Mouse (Mus musculus) retina, postnatal 7 days (tissue): Measurements from ENCODE around the gene Slco1b2.
"Not testable (repeated sequence)": the region's sequence is repeated elsewhere in the genome, so short reads cannot be mapped to it uniquely, and the experiment has no call there.

Source experiments
- DNase-seq: peaks from one replicate; pipeline ENCODE4 v3.0.0-alpha.2; 2012; ENCODE audit warnings: low read depth, low spot score

The Slco1b2 gene

DNA sequence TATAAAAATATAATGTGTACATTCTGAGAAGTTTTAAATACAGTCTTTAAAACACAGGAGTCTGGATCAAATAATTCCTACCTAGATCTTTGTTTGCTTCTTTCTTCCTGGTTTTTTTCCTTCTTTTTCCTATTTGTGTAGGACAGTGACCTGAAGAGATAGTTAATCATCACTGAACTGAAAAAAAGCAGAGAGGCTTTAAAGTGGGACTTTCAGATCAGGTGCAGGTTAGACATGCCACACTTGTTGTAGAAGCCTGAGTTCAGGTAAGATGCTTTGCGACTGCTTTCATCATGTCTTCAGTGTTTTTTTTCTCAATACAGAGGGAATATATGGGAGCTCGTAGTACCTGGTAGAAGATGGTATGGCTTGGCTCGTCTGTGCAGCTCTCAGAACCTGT, at the start of gene Slco1b2:
Gene Slco1b2 (plus strand): TSS at position 228 of the 400 bp plus-strand sequence.
- DNase-seq, result no peak

GRCm38 (mm10) chr6:141584791-141585403, 44.4 kb upstream of the Slco1b2 start:
- no peak for DNase-seq

DNA sequence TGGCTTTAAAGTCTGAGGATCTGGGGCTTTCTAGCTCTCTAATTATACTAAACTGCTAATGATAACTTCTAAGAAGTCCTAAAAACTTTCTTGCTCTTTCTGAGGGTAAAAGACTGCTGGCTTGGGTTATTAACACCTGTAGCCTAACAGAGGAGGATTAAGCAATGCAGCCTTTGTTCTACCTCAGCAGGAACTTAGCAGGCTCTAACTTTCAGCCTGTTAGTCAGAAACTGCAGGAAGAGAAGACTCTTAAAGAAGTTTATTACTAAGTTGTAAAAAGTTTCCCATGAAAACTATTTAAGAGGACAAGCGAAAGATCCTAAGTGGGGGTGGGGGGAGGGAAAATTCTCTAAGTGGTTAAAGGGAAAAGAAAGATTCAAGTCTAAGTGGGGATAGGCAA, 39.3 kb upstream of the Slco1b2 start:
- DNase-seq, result no peak

- DNase-seq, result not testable (repeated sequence)
These were observed 38.6 kb upstream of the Slco1b2 start for GRCm38 (mm10) chr6:141590598-141591200.

DNA sequence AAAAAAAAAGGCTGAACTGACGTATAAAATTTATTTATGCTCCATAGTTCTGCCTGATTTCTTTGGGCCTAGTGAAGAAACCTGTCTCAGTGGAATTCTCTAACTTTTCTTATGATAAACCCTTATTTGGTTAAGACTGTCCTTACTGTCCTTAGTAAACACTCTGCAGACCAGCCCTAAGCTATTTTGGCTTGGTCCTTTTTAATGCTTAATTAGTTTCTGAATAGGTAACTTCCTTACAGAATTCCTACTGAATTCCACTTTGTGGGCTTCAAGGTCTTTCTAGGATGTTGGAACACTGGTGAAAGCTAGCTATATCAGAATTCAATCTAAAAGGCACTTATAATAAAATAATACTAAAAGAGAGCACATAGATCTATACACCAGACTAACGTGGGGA, 33.2 kb upstream of the Slco1b2 start:
- DNase-seq, result no peak

DNA sequence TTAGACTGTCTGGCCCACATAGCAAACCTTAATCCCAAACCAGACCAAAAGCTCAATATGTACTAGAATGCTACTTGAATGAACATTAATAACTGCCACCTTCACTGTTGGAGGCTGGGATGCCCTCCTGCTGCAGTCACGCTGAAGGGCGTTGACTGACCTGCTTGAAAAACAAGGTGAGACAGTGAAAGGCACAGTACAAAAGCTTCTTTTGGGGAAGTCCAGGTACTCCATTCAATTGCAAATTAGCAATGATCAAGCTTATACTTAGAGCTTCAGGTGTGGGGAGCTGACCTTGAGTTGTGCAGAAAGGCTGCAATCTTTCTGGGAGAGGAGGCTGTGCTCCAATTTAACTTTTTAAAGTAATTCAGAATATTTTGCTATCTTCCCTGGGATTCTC, 32.3 kb upstream of the Slco1b2 start:
- DNase-seq, result no peak

DNA sequence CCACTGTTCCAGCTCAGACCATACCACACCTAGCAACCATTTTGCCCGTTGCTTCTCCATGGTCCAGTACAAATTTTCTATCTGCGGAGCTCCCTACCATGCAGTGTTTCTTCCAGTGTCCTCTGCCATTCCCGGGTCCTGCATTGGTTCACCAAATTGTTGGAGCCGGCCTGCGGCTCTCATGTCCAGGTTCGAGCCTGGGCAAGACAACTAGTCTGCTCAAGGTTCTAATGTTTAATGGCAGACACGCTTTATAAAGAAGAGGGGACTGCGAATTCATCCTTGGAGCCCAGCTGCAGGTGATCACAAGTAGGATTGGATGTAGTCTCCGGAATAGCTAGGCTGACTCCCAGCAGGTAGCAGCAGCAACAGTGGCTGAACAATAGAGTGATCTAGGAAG, 28.4 kb upstream of the Slco1b2 start:
- DNase-seq, result no peak

GRCm38 (mm10) chr6:141610702-141611260, 18.5 kb upstream of the Slco1b2 start:
- DNase-seq, result no peak

DNA sequence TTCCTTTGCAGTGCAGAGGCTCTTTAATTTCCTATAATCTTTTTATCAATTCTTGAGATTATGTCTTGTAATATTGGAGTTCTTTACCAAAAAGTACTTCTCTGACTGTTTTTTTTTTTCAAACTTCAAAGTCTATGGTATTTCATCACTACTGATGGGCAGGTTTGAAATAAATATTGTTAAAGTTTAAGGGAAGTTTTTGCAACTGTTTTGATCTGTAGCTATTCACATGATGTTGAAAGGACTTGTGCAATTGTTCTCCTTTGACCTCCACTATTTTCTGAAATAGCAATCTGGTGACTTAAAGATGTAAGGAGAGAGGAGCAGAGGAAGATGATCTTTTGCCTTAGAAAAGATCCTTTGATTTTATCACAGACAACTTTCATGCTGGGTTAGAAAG, 15.3 kb upstream of the Slco1b2 start:
- DNase-seq, result no peak

DNA sequence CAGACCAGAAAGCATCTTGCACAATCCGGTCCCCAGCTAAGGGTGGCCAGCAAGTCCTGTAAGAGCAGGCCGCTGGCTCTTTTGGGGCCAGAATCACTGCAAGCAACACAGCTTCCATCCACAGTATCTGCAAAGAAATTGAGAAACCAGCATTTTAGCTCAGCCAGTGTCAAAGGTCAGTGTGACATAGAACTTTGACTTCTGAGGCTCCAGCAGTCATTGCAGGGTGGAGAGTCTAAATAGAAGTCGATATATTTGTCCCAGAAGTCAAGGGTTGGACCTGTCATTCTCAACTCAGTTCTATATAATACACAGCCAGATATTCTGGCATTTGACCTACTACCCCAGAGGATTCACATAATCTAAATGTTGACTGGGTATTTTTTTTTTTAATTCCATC, 14.0 kb upstream of the Slco1b2 start:
- no peak for DNase-seq

DNA sequence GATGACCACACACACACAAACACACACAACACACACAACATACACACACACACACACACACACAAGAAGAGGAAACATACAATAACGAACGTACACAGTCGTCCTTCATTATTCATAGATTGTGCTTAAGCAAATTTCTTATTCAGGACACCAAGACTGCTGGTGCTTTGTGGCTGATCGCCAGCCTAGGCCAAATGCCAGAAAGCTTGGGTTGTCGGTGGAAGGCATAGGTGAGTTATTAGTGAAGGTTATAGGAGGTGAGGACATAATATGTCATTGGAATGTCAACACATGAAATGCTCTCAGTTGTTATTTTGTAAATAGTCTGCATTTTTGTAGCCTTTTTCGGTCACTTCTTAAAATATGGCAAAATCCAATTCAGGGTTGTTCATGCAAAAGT, 3.6 kb downstream of the Slco1b2 start:
- DNase-seq, result no peak

DNA sequence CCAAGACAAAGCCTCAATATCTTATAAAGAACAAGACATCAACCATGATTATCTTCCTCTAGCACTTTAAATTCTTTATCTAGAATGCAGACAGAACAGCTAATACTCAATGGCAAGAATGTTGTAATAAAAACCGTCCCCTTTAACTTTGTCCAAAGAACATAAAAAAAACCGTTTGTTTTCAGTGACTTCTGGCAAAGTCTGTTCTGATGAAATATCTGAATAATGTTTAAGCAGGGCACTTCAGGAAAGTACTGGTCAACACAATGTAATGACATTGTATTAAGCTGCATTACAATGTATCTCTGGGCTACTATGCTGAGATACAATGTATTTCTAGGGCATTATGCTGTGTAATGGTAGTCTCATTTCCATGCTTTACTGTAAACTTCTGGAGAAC, 5.9 kb downstream of the Slco1b2 start:
- no peak for DNase-seq

DNA sequence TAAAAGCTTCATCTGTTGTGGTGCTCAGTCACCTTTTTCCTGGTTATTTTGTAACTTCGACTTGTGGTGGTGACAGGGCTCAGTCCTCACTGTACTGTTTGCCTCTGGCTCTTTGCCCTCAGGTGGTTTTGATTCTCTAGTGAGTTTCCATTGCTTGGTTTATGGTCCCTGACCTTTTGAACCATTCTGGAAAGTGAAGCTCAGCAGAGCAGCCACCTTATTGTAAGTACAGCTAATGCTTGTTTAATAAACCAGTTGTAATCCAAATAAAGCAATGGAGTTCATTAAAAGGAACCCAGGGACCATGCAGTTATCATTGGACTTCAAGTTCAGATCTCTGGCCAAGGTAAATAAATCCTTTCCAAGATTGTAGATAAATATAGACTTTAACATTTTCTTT, 11.3 kb downstream of the Slco1b2 start:
- no peak for DNase-seq

- no peak for DNase-seq
These were observed 57.7 kb downstream of the Slco1b2 start for GRCm38 (mm10) chr6:141687008-141687407.

DNA sequence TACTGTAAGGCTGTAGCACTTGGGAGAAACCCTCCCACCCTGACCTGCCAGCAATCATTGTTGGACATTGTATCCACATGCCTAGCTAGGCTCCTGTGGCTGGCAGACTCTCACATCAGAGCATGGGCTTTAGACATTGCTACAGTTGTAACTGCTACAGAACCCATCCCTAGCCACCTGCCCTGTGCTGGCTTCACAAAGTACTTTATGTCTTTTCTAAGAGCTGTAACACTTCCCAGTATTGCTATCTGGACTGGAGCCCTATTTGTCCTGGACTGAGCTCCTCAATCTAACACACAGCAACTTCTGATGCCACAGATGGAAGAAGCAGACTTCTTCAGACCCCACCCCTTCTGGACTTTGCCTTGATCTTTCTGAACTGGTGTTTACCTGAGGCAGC, 61.9 kb downstream of the Slco1b2 start:
- no peak for DNase-seq
